Mouse (Mus musculus) urinary bladder, adult 18-20 months (tissue): ENCODE results near the gene Rexo2.
"Not testable (repeated sequence)": the region's sequence is repeated elsewhere in the genome, so short reads cannot be mapped to it uniquely, and the experiment has no call there.

Source experiments
- DNase-seq, 2 experiments: peaks; one replicate each; pipeline ENCODE4 v3.0.0; 2022; ENCODE audit warnings: low spot score in 2 of 2, mixed read lengths in 2 of 2

The Rexo2 gene

GRCm38 (mm10) chr9:48473131-48473530 is 7.3 kb downstream of the Rexo2 start:
- no peak for DNase-seq

GRCm38 (mm10) chr9:48472441-48473025 is 7.9 kb downstream of the Rexo2 start:
- DNase-seq: no peak

GRCm38 (mm10) chr9:48467471-48467870 is 13.0 kb downstream of the Rexo2 start:
- DNase-seq: not testable (repeated sequence)

- DNase-seq: peak; percentile 35 to 54
These were observed 13.6 kb downstream of the Rexo2 start for GRCm38 (mm10) chr9:48466804-48467203.

- no peak for DNase-seq
These were observed 14.8 kb downstream of the Rexo2 start for GRCm38 (mm10) chr9:48465671-48466070.

GRCm38 (mm10) chr9:48461545-48461944 is 18.9 kb downstream of the Rexo2 start:
- no peak for DNase-seq

- DNase-seq: no peak
These were observed 19.7 kb downstream of the Rexo2 start for GRCm38 (mm10) chr9:48460720-48461119.

- DNase-seq: no peak
These were observed 21.0 kb downstream of the Rexo2 start for GRCm38 (mm10) chr9:48459391-48459790.

- DNase-seq: no peak
These were observed 21.5 kb downstream of the Rexo2 start for GRCm38 (mm10) chr9:48458879-48459278.

GRCm38 (mm10) chr9:48455961-48456360 is 24.5 kb downstream of the Rexo2 start:
- no peak for DNase-seq

GRCm38 (mm10) chr9:48450066-48450465 is 30.4 kb downstream of the Rexo2 start:
- DNase-seq: no peak

- DNase-seq: no peak
These were observed 32.6 kb downstream of the Rexo2 start for GRCm38 (mm10) chr9:48447783-48448209.

GRCm38 (mm10) chr9:48444821-48445220 is 35.6 kb downstream of the Rexo2 start:
- no peak for DNase-seq

- DNase-seq: no peak
These were observed 36.5 kb downstream of the Rexo2 start for GRCm38 (mm10) chr9:48443873-48444272.

GRCm38 (mm10) chr9:48432449-48432848 is 48.0 kb downstream of the Rexo2 start:
- no peak for DNase-seq

- no peak for DNase-seq
These were observed 53.2 kb downstream of the Rexo2 start for GRCm38 (mm10) chr9:48427176-48427575.

GRCm38 (mm10) chr9:48423256-48423655 is 57.2 kb downstream of the Rexo2 start:
- DNase-seq: no peak

GRCm38 (mm10) chr9:48422382-48422781 is 58.0 kb downstream of the Rexo2 start:
- no peak for DNase-seq

- DNase-seq: no peak
These were observed 58.9 kb downstream of the Rexo2 start for GRCm38 (mm10) chr9:48421561-48421960.

GRCm38 (mm10) chr9:48421029-48421428 is 59.4 kb downstream of the Rexo2 start:
- no peak for DNase-seq

- no peak for DNase-seq
These were observed 60.0 kb downstream of the Rexo2 start for GRCm38 (mm10) chr9:48420437-48420836.

- no peak for DNase-seq
These were observed 61.6 kb downstream of the Rexo2 start for GRCm38 (mm10) chr9:48418829-48419228.
